Mouse (Mus musculus) kidney, postnatal 0 days (tissue): ENCODE data around the gene Gm5796. TPM values are rescaled to one million over a fixed set of nuclear protein-coding genes. Genes with fewer than 3 reads are reported as not detected.
"Not testable (repeated sequence)": the region's sequence is repeated elsewhere in the genome, so short reads cannot be mapped to it uniquely, and the experiment has no call there.

Experiments
- ATAC-seq: fragments of 200-750 bp; cut with Nextera tagmentation; replicated peaks from 2 replicates; pipeline ENCODE4 v1.8.0; 2017; ENCODE audit warnings: low read depth, moderate number of reproducible peaks, moderate TSS enrichment, moderate library complexity; ENCODE audit not compliant: low FRiP score
- DNase-seq: peaks from one replicate; pipeline ENCODE4 v3.0.0-alpha.2; 2016; ENCODE audit warnings: low spot score
- H3K27ac ChIP-seq: fragments of 300-500 bp; sonication (generic); 2 replicates; pipeline ENCODE4 v1.5.1; 2014; ENCODE audit warnings: mild to moderate bottlenecking
- H3K27me3 ChIP-seq: fragments of 300-500 bp; sonication (generic); 2 replicates; pipeline ENCODE4 v1.6.1; 2014; ENCODE audit warnings: low read length, mixed read lengths; ENCODE audit not compliant: insufficient read depth
- H3K36me3 ChIP-seq: fragments of 300-500 bp; sonication (generic); 2 replicates; pipeline ENCODE4 v1.6.1; 2014; ENCODE audit warnings: low read length, mixed read lengths; ENCODE audit not compliant: insufficient read depth
- H3K4me1 ChIP-seq: fragments of 300-500 bp; sonication (generic); replicated peaks from 2 replicates; pipeline ENCODE4 v1.6.1; 2014; ENCODE audit warnings: antibody characterized with exemption, low read length, mixed read lengths; ENCODE audit not compliant: insufficient read depth
- H3K4me2 ChIP-seq: fragments of 300-500 bp; sonication (generic); 2 replicates; pipeline ENCODE4 v1.6.1; 2014; ENCODE audit warnings: mild to moderate bottlenecking, low read length, moderate library complexity, mixed read lengths
- H3K4me3 ChIP-seq: fragments of 300-500 bp; sonication (generic); replicated peaks from 2 replicates; pipeline ENCODE4 v1.5.1; 2014; ENCODE audit warnings: low read depth, low read length
- H3K9ac ChIP-seq: fragments of 300-500 bp; sonication (generic); 2 replicates; pipeline ENCODE4 v1.6.1; 2014; ENCODE audit warnings: low read depth, low read length
- H3K9me3 ChIP-seq: fragments of 300-500 bp; sonication (generic); replicated peaks from 2 replicates; pipeline ENCODE4 v1.6.1; 2016; ENCODE audit warnings: low read length, inconsistent platforms, mixed read lengths
- WGBS: fragments of 180-500 bp; shearing (Covaris S2); extraction: QIAGEN DNeasy Blood & Tissue Kit; methylation state at CpG from one replicate; pipeline ENCODE4 v1.1.7; 2014; 5-methylcytosine and 5-hydroxymethylcytosine counted together
- polyA plus RNA-seq: library from polyadenylated mRNA; unstranded; fragments of >200 nt; fragmentation: Nextera tagmentation; extraction: Ambion mirVana; gene quantifications from 2 replicates; pipeline ENCODE4 v1.2.1, GENCODE M21; 2015

Gene Gm5796
- 0.11 TPM in 1 of 2 replicates, not detected in the other for polyA plus RNA-seq

DNA sequence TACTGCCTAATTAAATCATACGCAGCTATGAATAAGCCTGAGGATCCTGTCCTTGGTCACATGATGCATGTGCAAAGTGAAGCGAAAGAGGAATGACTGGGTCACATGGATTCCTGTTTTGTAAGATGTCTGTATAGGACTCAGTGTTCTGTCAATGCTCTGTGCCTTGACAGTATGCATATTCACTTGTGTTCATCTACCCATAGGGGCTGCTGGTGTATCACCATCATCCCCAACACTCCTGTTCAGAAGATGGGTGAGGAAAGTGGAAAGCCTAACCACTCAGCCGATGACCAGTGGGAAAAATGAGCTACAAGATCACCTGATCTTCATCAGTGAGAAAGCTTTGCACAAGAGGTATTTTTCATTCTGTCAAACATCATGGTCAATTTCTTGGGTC is at the start of gene Gm5796:
TSS of gene Gm5796 (plus strand) at position 301 of the 400 bp plus-strand sequence.
- not testable (repeated sequence) for ATAC-seq, H3K27ac ChIP-seq, H3K4me2 ChIP-seq, DNase-seq, H3K27me3 ChIP-seq, H3K9ac ChIP-seq, H3K4me3 ChIP-seq, H3K36me3 ChIP-seq, H3K9me3 ChIP-seq, H3K4me1 ChIP-seq
- no CpG with 5 or more reads among the region's 3 CpGs for WGBS

DNA sequence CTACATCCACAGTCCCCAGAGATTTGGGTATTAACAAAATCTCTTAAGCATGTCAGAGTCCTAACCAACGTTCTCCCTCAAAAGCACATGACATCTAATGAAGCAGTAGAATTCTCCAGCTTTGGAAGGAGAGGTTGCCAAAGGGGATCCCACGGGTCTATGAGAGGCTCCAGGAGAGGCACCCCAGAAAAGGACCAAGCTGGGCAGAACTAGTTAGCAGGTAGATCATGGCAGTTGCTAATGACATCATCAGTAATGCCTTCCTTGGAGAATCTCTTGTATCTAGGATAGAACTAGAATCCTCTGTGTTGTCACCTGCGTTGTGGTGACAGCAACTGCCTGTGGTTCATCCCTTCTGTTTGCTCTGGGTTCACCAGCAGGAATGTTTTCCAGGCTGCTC is 25.6 kb upstream of the Gm5796 start, which contains the start of gene Gm3099:
TSS of gene Gm3099 (plus strand) at position 301 of the 400 bp plus-strand sequence.
- not testable (repeated sequence) for H3K9ac ChIP-seq, H3K4me2 ChIP-seq, DNase-seq, H3K4me1 ChIP-seq, H3K27ac ChIP-seq, ATAC-seq, H3K9me3 ChIP-seq, H3K27me3 ChIP-seq, H3K4me3 ChIP-seq, H3K36me3 ChIP-seq
- 70% methylated on average over 1 of the region's 3 CpGs for WGBS

DNA sequence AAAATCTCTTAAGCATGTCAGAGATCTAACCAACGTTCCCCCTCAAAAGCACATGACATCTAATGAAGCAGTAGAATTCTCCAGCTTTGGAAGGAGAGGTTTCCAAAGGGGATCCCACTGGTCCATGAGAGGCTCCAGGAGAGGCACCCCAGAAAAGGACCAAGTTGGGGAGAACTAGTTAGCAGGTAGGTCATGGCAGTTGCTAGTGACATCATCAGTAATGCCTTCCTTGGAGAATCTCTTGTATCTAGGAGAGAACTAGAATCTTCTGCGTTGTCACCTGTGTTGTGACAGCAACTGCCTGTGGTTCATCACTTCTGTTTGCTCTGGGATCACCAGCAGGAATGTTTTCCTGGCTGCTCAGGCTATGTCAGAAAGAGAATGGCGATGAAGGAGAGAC is 60.1 kb downstream of the Gm5796 start, which contains the start of gene Gm3115:
TSS of gene Gm3115 (plus strand) at position 301 of the 400 bp plus-strand sequence.
- H3K4me3 ChIP-seq, H3K4me2 ChIP-seq, H3K9me3 ChIP-seq, ATAC-seq, H3K36me3 ChIP-seq, H3K27me3 ChIP-seq, H3K9ac ChIP-seq, DNase-seq, H3K27ac ChIP-seq, H3K4me1 ChIP-seq: not testable (repeated sequence)
- WGBS: 65% methylated on average over 3 of the region's 3 CpGs

Other genes starting within 250 kb of the Gm5796 start
- gene Gm3002, start 213.9 kb upstream of the Gm5796 start, polyA plus RNA-seq: not detected in 2 replicates
- gene Gm3033, start 177.7 kb upstream of the Gm5796 start, polyA plus RNA-seq: not detected in 2 replicates
- gene Gm2916, start 139.8 kb upstream of the Gm5796 start, polyA plus RNA-seq: 0.09 TPM in 1 of 2 replicates, not detected in the other
- gene Gm3029, start 92.2 kb upstream of the Gm5796 start, polyA plus RNA-seq: not detected in 2 replicates
- gene Gm3095, start 60.4 kb upstream of the Gm5796 start, polyA plus RNA-seq: not detected in 2 replicates
- gene Gm3099, start 25.5 kb upstream of the Gm5796 start, polyA plus RNA-seq: not detected in 2 replicates
- not detected in 2 replicates for gene Gm3115, start 60.2 kb downstream of the Gm5796 start, polyA plus RNA-seq
- gene Gm8108, start 86.6 kb downstream of the Gm5796 start, polyA plus RNA-seq: 0.14 and 0.36 TPM in 2 replicates
- gene Gm3127, start 141.1 kb downstream of the Gm5796 start, polyA plus RNA-seq: not detected in 2 replicates
- 0.20 and 0.21 TPM in 2 replicates for gene Gm2974, start 158.6 kb downstream of the Gm5796 start, polyA plus RNA-seq
- gene Gm3138, start 225.7 kb downstream of the Gm5796 start, polyA plus RNA-seq: not detected in 2 replicates